Mouse (Mus musculus): ENCODE data around the gene Insl6.

Insl6 gene

DNA sequence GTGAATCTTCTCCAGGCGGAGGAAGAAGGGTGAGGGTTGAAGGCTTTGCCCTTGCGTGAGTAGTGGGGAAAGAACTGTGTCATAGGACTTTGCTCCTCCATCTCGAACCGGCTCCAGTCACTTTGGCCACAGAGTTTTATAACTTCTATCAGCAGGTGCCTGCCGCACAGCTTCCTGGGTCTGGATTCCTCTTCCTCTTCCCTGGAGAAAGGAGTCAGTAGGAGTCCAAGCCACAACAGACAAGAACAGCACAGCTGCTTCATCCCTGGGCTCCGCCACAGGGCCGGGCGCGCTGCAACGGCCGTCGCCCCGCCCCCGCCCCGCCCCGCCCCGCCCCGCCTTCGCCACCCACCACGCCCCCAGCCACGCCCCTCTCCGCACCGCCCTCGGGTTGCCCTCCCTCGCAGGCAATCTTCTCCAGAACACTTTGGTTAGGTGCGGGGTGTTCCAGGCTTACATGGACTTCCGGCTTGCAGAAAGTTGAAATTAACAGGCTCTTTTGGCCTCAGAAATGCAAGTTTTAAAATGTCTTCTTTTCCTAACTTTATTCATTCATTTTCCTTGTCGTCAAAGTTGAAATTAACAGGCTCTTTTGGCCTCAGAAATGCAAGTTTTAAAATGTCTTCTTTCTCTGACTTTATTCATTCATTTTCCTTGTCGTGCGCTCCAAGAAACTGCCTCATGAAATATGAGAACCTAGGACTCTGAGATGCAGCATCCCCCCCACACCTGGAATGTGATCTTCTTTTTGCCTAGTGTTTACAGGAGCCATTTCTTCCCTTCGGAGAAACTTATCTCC is at the start of gene Insl6:
Gene Insl6 (minus strand): TSS at position 304 of the 799 bp plus-strand sequence.
- DNase-seq = peak; percentile 50 to 77

DNA sequence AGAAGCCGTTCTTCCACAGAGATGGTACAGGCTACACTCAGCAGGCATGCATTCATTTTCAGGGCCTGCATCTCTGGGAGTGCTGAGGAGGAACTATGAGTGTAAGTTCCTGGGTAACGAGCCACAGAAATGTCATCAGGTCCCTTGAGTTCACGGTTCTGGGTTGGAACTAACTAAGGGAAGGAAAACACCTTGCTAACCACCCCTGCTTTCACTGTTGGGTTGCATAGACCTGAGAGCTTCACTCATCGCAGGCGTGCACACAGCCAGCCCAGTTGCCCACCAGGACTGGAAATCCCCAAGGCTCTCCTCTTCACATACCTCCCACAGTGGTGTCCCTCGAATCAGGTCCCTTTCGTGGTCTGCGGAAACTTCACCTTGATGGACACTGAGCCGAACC is 49.8 kb upstream of the Insl6 start:
- DNase-seq = no peak

DNA sequence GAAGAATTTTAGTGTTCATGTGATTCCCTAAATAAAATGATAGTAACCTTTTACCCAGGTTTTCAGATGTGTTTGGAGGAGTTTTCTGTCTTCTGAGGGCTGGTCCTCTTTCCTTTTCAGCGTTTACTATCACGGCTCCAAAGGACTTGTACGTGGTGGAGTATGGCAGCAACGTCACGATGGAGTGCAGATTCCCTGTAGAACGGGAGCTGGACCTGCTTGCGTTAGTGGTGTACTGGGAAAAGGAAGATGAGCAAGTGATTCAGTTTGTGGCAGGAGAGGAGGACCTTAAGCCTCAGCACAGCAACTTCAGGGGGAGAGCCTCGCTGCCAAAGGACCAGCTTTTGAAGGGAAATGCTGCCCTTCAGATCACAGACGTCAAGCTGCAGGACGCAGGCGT is 48.3 kb upstream of the Insl6 start:
- no peak for DNase-seq

- no peak for DNase-seq
These were observed 47.5 kb upstream of the Insl6 start for GRCm38 (mm10) chr19:29372621-29373020.

DNA sequence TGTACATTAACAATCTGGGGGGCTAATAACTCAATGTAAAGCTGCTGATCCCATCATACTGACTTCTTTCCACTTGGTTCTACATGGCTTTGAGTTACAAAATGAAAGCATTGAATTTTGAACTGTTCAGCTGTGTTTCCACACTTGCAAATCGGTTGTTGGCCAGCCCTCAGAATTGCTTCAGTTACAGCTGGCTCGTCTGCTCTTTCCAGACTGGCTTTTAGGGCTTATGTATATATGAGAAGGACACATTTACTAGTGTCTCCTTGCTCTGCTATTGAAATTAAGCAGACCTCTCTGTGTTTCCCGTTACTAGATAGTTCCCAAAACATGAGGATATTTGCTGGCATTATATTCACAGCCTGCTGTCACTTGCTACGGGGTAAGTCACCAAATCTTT is 47.0 kb upstream of the Insl6 start:
- no peak for DNase-seq

GRCm38 (mm10) chr19:29371284-29372081 is 46.3 kb upstream of the Insl6 start:
- no peak for DNase-seq

DNA sequence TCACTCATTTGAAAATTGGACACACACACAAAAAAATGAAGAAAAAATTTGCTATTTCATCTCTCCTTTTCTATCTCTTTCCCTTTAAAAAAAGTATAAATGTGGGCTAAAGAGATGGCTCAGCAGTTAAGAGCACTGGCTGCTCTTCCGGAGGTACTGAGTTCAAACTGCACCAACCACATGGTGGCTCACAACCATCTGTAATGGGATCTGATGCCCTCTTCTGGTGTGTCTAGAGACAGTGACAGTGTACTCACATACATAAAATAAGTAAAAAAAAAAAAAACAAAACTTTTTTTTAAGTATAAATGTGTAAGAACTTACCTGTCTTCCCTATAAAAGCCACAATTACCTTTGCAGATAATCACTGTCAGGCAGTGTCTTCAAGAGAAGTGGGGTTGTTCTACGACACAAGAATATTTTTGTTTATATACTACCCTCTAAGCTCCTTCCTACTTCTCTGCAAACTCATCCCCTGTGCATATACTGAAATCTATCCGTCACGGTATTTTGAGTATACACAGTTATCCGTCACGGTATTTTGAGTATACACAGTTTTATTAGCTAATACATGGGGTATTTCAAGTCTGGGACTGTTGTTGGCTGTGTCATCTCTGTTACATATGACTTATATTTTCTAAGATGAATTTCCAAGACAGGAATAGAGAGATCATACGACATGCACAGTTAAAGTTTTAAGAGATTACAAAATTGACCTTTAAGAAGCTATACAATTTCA is 45.6 kb upstream of the Insl6 start:
- DNase-seq = no peak

DNA sequence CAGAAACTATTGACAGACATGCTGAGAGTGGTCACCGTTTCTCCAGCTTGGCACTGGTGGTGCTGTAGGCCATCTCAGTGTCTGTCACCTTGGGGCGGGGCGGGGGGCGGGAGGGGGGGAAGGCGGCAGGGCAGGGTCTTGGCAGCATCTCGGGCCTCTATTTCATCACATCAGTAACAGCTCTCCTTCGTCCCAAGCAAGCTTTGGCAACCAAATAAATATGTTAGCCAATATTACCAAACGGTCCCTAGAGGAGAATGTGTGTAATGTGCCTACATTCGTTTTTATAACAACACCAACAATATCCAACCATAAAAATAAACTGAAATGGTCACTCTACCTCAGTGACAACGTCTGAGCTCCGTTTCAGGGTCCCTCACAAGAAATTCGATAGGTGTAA is 45.0 kb upstream of the Insl6 start:
- no peak for DNase-seq

- DNase-seq = no peak
These were observed 43.6 kb upstream of the Insl6 start for GRCm38 (mm10) chr19:29368671-29369309.

GRCm38 (mm10) chr19:29368041-29368440 is 42.9 kb upstream of the Insl6 start:
- no peak for DNase-seq

GRCm38 (mm10) chr19:29366969-29367622 is 41.9 kb upstream of the Insl6 start, which contains the start of the genes Plgrkt and Cd274:
Plgrkt (minus strand) TSS chr19:29367390.
Cd274 (plus strand) TSS chr19:29367455.
- DNase-seq = peak; percentile 54 to 74

DNA sequence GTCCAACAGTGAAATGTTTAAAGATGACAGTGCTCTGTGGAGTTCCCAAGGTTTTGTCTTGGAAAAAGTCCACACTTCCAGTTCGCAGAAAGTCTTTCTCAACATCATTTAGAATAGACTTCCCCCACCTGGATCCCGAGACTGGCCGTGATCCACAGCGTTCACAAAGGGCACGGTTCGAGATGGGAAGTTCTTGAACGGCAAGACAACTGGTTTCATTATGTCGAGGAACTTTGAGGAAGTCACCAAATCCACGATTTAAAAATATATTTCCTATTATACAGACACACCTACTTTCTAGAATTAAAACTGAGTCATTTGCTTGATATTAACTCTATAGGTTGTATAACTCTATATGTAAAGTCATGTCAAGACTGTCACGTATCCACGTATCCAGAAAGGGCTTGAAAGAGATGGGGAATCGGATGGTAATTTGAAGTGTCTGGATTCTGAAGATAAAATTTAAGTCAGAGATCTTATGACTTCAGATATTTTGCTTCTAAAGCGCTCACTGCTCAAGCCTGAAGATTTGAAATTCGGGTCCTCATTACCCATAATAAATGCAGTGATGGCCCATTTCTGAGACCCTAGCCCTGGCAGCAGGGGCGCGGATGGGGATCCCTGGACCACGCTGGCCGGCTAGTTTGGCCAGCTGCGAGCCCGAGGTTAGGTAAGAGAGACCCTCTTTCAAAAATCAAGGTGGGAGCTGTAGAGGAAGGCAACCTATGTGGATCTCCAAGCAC is 41.2 kb upstream of the Insl6 start:
- DNase-seq = no peak

- no peak for DNase-seq
These were observed 39.9 kb upstream of the Insl6 start for GRCm38 (mm10) chr19:29365105-29365504.

- no peak for DNase-seq
These were observed 38.9 kb upstream of the Insl6 start for GRCm38 (mm10) chr19:29364076-29364475.

DNA sequence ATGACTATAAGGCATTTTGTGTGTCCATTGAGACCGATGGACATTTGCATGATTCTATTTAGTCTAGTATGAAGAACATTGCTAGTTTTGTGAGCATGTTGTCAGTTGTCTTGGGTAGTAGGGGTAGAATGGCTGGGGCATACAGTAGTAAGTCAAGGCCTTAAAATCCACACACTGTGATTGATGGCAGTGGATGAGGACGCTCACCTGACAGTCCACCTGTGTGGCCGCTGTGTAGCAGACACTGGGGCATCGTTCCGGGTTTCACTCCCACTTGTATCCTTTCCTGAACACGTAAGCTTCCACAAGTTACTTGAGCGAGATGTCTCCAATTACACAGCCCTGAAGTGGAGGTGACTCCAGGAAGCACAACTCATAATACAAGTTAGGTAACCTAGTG is 38.4 kb upstream of the Insl6 start:
- DNase-seq = no peak

GRCm38 (mm10) chr19:29362173-29362930 is 37.2 kb upstream of the Insl6 start:
- no peak for DNase-seq

GRCm38 (mm10) chr19:29361468-29362130 is 36.4 kb upstream of the Insl6 start:
- DNase-seq = peak; percentile 93 to 94

DNA sequence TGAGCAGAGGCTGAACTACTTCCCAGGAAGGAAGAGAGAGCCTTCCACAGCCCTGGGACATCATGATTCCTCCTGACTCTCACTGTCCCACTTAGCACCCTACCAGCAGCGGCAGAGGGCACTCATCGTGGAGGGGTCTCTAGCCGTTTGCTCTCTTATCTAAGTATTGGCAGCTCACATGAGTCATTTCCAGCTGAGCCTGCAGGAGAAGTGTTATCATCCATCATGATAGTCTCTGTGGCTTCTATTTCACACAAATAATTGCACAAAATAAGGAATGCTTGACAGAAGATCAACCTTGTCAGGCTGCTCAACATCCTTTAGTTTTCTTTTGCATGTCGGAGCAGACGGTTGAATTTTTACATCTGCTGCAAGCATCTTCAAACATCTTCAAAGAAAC is 35.1 kb upstream of the Insl6 start:
- no peak for DNase-seq

DNA sequence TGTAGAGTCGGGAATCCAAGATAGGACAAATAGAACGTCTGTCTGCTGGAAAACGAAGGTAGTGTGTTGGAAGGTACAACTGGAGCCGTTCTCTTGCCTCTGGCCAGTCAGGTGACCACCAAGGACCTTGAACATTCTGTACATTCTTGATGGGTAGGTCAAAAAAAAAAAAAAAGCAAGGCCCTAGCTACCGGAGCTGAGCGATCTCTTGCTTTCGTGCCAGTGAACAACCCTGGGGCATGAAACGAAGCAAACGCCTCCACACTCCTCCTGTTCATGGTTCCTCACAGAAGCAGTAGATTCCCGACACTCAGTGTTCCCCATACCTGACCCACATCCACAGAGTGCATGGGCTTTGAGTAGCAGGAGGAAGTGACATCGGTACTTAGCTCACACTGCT is 31.1 kb upstream of the Insl6 start:
- DNase-seq = no peak
